Mouse (Mus musculus) testis, adult 2 months (tissue): ENCODE measurements around the gene Pakap.

Experiments
- CTCF ChIP-seq: fragments of 200-500 bp; IDR thresholded peaks from 2 replicates; pipeline ENCODE4 v1.5.1; 2012; ENCODE audit warnings: low read depth, mild to moderate bottlenecking, inconsistent platforms, low read length, moderate library complexity; ENCODE audit not compliant: control insufficient read depth, insufficient read depth, insufficient replicate concordance
- POLR2A ChIP-seq: fragments of 200-500 bp; IDR thresholded peaks from 2 replicates; pipeline ENCODE4 v1.6.1; 2012; ENCODE audit warnings: low read depth, mild to moderate bottlenecking, inconsistent platforms, low read length, moderate library complexity; ENCODE audit not compliant: control insufficient read depth

DNA sequence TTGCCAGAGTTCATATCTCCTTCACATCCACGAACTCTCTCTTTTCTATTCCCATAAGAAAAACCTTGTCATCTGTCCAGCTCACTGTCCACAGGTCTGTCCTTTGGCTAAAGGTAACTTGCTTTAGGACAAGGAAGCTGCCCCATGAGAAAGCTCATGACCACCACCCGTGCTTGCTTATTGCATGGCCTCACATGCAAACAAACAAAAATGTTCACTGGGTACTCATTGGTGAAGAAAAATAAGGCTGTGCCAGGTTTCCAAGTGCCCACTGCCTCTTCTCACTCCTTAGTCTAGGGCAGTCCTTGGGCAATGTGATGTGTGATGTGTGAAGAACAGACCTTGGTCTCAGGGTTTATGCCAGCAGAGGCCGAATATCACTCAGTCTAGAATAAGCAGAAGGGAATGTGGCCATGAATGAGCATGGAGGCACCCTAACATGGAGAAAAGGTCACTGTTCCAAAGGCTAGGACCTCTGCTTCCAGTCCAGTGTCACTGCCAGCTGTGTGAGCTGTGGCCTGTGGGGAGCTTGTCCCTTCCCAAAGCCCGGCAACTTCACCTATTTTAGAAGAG lies 160.7 kb downstream of the Pakap start:
- TF ChIP-seq CTCF: no peak
- no peak for TF ChIP-seq POLR2A
